Mouse (Mus musculus) cerebellum, adult 2 months (tissue): ENCODE results near the gene Zg16.

Experiments
- CTCF ChIP-seq: fragments of 200-500 bp; IDR thresholded peaks from 2 replicates; pipeline ENCODE4 v1.5.1; 2011; ENCODE audit warnings: low read depth, mild to moderate bottlenecking, control low read depth, low read length, moderate library complexity, borderline replicate concordance; ENCODE audit not compliant: insufficient read depth
- POLR2A ChIP-seq: fragments of 200-500 bp; IDR thresholded peaks from 2 replicates; pipeline ENCODE4 v1.6.1; 2011; ENCODE audit warnings: low read length, control low read depth, borderline replicate concordance; ENCODE audit not compliant: insufficient read depth

- TF ChIP-seq POLR2A: no peak
- no peak for TF ChIP-seq CTCF
Measured at GRCm38 (mm10) chr7:127026616-127026983, 60.5 kb downstream of the Zg16 start.
